Comparison of ENCODE assay signal across 9 mouse cellular contexts in the genomic region with DNA sequence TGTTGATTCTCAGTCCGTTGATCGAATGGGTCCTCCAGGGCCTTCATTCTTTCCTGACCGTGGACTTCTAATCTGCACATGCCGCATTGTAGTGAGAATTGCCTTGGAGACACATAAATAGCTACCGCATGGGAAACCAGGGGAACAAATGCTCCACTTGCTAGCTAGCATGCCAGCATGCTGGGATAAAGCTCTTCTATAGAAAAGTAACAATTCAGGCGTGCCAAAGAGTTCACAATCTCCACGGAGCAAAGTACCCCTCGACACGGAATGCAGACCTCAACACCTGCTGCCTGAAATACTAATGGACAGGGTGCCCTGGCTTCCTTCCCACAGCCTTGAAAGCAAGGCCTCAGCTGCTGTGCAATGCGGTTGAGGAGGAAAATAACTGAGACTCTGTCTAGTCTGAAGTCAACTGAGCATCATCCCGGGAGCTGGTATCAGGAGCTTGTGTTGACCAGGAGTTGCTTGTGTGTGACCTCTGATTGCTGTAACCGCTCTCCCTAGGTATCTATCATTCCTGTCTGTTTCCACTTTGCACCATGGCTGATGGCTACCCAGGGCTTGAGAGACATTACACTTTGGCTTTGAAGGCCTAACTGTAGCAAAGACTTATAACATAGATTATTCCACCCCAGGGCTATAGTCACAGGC.
DNase-seq lines count a peak whose midpoint lies in the region; ATAC-seq lines count a peak whose summit lies in the region.
"Had no signal": no experiment of that assay in that cellular context is flagged by ENCODE, and none has a peak within 500 bp of the region (broad histone marks: within the 10 kb centered on the region; RNA-seq: fewer than 3 reads in every experiment).

No protein-coding gene starts in this region.

- no peaks in the 10 kb centered on the region for H3K27me3 ChIP-seq in heart, embryonic 14.5 days (ENCODE audit: control insufficient read depth, insufficient read depth, low read length)
- H3K27me3 ChIP-seq in forebrain, embryonic 12.5 days, result no peaks in the 10 kb centered on the region
- no peaks in the 10 kb centered on the region for H3K27me3 ChIP-seq in kidney, embryonic 16.5 days (ENCODE audit: insufficient read depth, low read length)
- H3K27me3 ChIP-seq: limb, embryonic 12.5 days had no signal

- no peak overlapping the region for H3K9ac ChIP-seq in heart, embryonic 14.5 days (ENCODE audit: low read length)
- no peak overlapping the region for H3K9ac ChIP-seq in forebrain, embryonic 12.5 days
- H3K9ac ChIP-seq in kidney, embryonic 16.5 days (replicated peaks; ENCODE audit: low read length), result no peak overlapping the region
- H3K9ac ChIP-seq: limb, embryonic 12.5 days had no signal

- WGBS in heart, embryonic 14.5 days, result 32% methylated on average over 12 of the region's 12 CpGs
- WGBS in forebrain, embryonic 12.5 days, result 27% methylated on average over 12 of the region's 12 CpGs
- 87% methylated on average over 12 of the region's 12 CpGs for WGBS in kidney, embryonic 16.5 days

- H3K9me3 ChIP-seq in heart, embryonic 14.5 days (ENCODE audit: control insufficient read depth, low read length), result no peaks in the 10 kb centered on the region
- no peaks in the 10 kb centered on the region for H3K9me3 ChIP-seq in forebrain, embryonic 12.5 days
- no peaks in the 10 kb centered on the region for H3K9me3 ChIP-seq in kidney, embryonic 16.5 days (ENCODE audit: low read length)
- H3K9me3 ChIP-seq: limb, embryonic 12.5 days had no signal

- peak overlapping the region; percentile 18 to 61 for H3K27ac ChIP-seq in heart, embryonic 14.5 days (replicated peaks in 1 of 2; ENCODE audit: control insufficient read depth in 1 of 2, insufficient read depth in 1 of 2, low read depth in 2 of 2, low read length in 2 of 2)
- H3K27ac ChIP-seq in forebrain, embryonic 12.5 days, result peak overlapping the region; percentile 79
- no peak overlapping the region for H3K27ac ChIP-seq in kidney, embryonic 16.5 days (ENCODE audit: low read length)
- H3K27ac ChIP-seq: limb, embryonic 12.5 days had no signal

- peaks cover 6 to 20% of the 10 kb centered on the region in 2 experiments for H3K4me1 ChIP-seq in heart, embryonic 14.5 days (ENCODE audit: control insufficient read depth in 2 of 2, insufficient read depth in 2 of 2, low read length in 2 of 2)
- H3K4me1 ChIP-seq in forebrain, embryonic 12.5 days, result peaks cover 25% of the 10 kb centered on the region
- H3K4me1 ChIP-seq in kidney, embryonic 16.5 days (ENCODE audit: insufficient read depth, low read length), result no peaks in the 10 kb centered on the region

- H3K4me3 ChIP-seq in heart, embryonic 14.5 days (ENCODE audit: control insufficient read depth in 1 of 2, insufficient read depth in 1 of 2, low read depth in 1 of 2, low read length in 2 of 2), result no peak overlapping the region
- no peak overlapping the region for H3K4me3 ChIP-seq in forebrain, embryonic 12.5 days (replicated peaks)
- H3K4me3 ChIP-seq in kidney, embryonic 16.5 days (ENCODE audit: low read length), result no peak overlapping the region
- H3K4me3 ChIP-seq: limb, embryonic 12.5 days had no signal

- DNase-seq in heart, postnatal 14 days, result no peak
- DNase-seq in left cerebral cortex, adult 11 months (ENCODE audit: low spot score), result peak; percentile 40
- peak; percentile 43 for DNase-seq in right cerebral cortex, adult 18-20 months
- DNase-seq in kidney, adult 8-10 months, result no peak
- DNase-seq in heart, postnatal 25 days (ENCODE audit: low spot score), result no peak

- no peak for ATAC-seq in heart, embryonic 14.5 days (ENCODE audit: insufficient number of reproducible peaks, insufficient read depth, low FRiP score, low read depth)
- ATAC-seq in forebrain, embryonic 12.5 days (ENCODE audit: low FRiP score), result peak; percentile 85
- no peak for ATAC-seq in kidney, embryonic 16.5 days (ENCODE audit: low FRiP score, low TSS enrichment)

- intact Hi-C loops in heart, postnatal 14 days (cut with DNase I), result no loop called here
- intact Hi-C loops in heart, postnatal 25 days (cut with DNase I), result no loop called here

- H3K36me3 ChIP-seq in heart, embryonic 14.5 days (ENCODE audit: control insufficient read depth, insufficient read depth, low read length), result no peaks in the 10 kb centered on the region
- no peaks in the 10 kb centered on the region for H3K36me3 ChIP-seq in forebrain, embryonic 12.5 days (replicated peaks)
- H3K36me3 ChIP-seq in kidney, embryonic 16.5 days (ENCODE audit: insufficient read depth, low read length), result no peaks in the 10 kb centered on the region
- H3K36me3 ChIP-seq: limb, embryonic 12.5 days had no signal

- 0 out of 2 replicates have a peak overlapping the region, but pooled peaks have one; percentile 6 for H3K4me2 ChIP-seq in heart, embryonic 14.5 days (ENCODE audit: low read length)
- H3K4me2 ChIP-seq in forebrain, embryonic 12.5 days, result no peak overlapping the region
- H3K4me2 ChIP-seq in kidney, embryonic 16.5 days (replicated peaks; ENCODE audit: low read depth, low read length), result no peak overlapping the region
- H3K4me2 ChIP-seq: limb, embryonic 12.5 days had no signal

Comparison
In these comparisons a context has a peak if more than half of its experiments do, and no peak if none do; other contexts are left out.
1. DNase-seq: peak in left cerebral cortex, adult 11 months (single experiment) and right cerebral cortex, adult 18-20 months (single experiment); none in heart, postnatal 14 days (0 of 2), kidney, adult 8-10 months (0 of 2) and heart, postnatal 25 days (single experiment).